Mouse (Mus musculus) right cerebral cortex, postnatal 10 days (tissue): ENCODE data around the gene Vcp.
A peak's percentile ranks its signal among the peaks of the same experiment; 100 is the strongest.
"Not testable (repeated sequence)": the region's sequence is repeated elsewhere in the genome, so short reads cannot be mapped to it uniquely, and the experiment has no call there.

ENCODE experiments used
- DNase-seq, 2 experiments: peaks; one replicate each; pipeline ENCODE4 v3.0.0; 2021; ENCODE audit warnings: low spot score in 2 of 2

Vcp gene

GRCm38 (mm10) chr4:43029749-43030148 lies 29.4 kb upstream of the Vcp start:
- no peak for DNase-seq

- no peak for DNase-seq
Measured at GRCm38 (mm10) chr4:43029121-43029520, 28.8 kb upstream of the Vcp start.

GRCm38 (mm10) chr4:43025084-43025960 lies 25.0 kb upstream of the Vcp start, which contains the start of gene Pigo:
Pigo (minus strand) TSS chr4:43025819.
- DNase-seq: peak; percentile 95 to 97

- DNase-seq: no peak
Measured at GRCm38 (mm10) chr4:43024673-43025072, 24.4 kb upstream of the Vcp start.

- DNase-seq: no peak
Measured at GRCm38 (mm10) chr4:43021341-43021740, 21.0 kb upstream of the Vcp start.

GRCm38 (mm10) chr4:43020876-43021275 lies 20.6 kb upstream of the Vcp start:
- DNase-seq: no peak

GRCm38 (mm10) chr4:43019641-43020465 lies 19.5 kb upstream of the Vcp start:
- DNase-seq: no peak

GRCm38 (mm10) chr4:43019176-43019575 lies 18.9 kb upstream of the Vcp start:
- DNase-seq: no peak

GRCm38 (mm10) chr4:43018156-43018555 lies 17.8 kb upstream of the Vcp start:
- no peak for DNase-seq

GRCm38 (mm10) chr4:43012091-43012490 lies 11.8 kb upstream of the Vcp start:
- DNase-seq: no peak

GRCm38 (mm10) chr4:43010161-43011038 lies 10.1 kb upstream of the Vcp start, which contains the start of gene Fancg:
Fancg (minus strand) TSS chr4:43010506.
- DNase-seq: peak; percentile 91 to 92

GRCm38 (mm10) chr4:43005765-43006164 lies 5.5 kb upstream of the Vcp start:
- no peak for DNase-seq

- DNase-seq: no peak
Measured at GRCm38 (mm10) chr4:43004951-43005350, 4.6 kb upstream of the Vcp start.

GRCm38 (mm10) chr4:43002756-43003439 lies 2.6 kb upstream of the Vcp start:
- no peak for DNase-seq

- DNase-seq: no peak
Measured at GRCm38 (mm10) chr4:43001272-43001671, 965 bp upstream of the Vcp start.

GRCm38 (mm10) chr4:42999451-43000140 lies 711 bp downstream of the Vcp start:
- DNase-seq: peak; percentile 78 to 80

GRCm38 (mm10) chr4:42998022-42998421 lies 2.3 kb downstream of the Vcp start:
- no peak for DNase-seq

- no peak for DNase-seq
Measured at GRCm38 (mm10) chr4:42988296-42988695, 12.0 kb downstream of the Vcp start.

- DNase-seq: not testable (repeated sequence)
Measured at GRCm38 (mm10) chr4:42980467-42980866, 19.8 kb downstream of the Vcp start.

- no peak for DNase-seq
Measured at GRCm38 (mm10) chr4:42978062-42978461, 22.2 kb downstream of the Vcp start.
